Mouse (Mus musculus) forebrain, embryonic 13.5 days (tissue): ENCODE results near the gene Tcf7l1. TPM values are rescaled to one million over a fixed set of nuclear protein-coding genes. Genes with fewer than 3 reads are reported as not detected.
A peak's percentile ranks its signal among the peaks of the same experiment; 100 is the strongest.

Source experiments
- ATAC-seq: fragments of 200-750 bp; cut with Nextera tagmentation; 2 replicates; pipeline ENCODE4 v1.8.0; 2017
- H3K27ac ChIP-seq: fragments of 300-500 bp; sonication (generic); 2 replicates; pipeline ENCODE4 v1.5.1; 2015; ENCODE audit warnings: inconsistent platforms, mild to moderate bottlenecking, moderate library complexity
- H3K27me3 ChIP-seq: fragments of 300-500 bp; sonication (generic); 2 replicates; pipeline ENCODE4 v1.6.1; 2015; ENCODE audit warnings: mild to moderate bottlenecking, inconsistent platforms
- H3K36me3 ChIP-seq: fragments of 300-500 bp; sonication (generic); 2 replicates; pipeline ENCODE4 v1.6.1; 2015; ENCODE audit warnings: mild to moderate bottlenecking, inconsistent platforms; ENCODE audit not compliant: poor library complexity, severe bottlenecking
- H3K4me1 ChIP-seq: fragments of 300-500 bp; sonication (generic); 2 replicates; pipeline ENCODE4 v1.6.1; 2015; ENCODE audit warnings: inconsistent platforms
- H3K4me2 ChIP-seq: fragments of 300-500 bp; sonication (generic); 2 replicates; pipeline ENCODE4 v1.6.1; 2015; ENCODE audit warnings: inconsistent platforms, mild to moderate bottlenecking, moderate library complexity
- H3K4me3 ChIP-seq: fragments of 300-500 bp; sonication (generic); 2 replicates; pipeline ENCODE4 v1.5.1; 2015; ENCODE audit warnings: mild to moderate bottlenecking, inconsistent platforms
- H3K9ac ChIP-seq: fragments of 300-500 bp; sonication (generic); 2 replicates; pipeline ENCODE4 v1.6.1; 2015; ENCODE audit warnings: mild to moderate bottlenecking, inconsistent platforms
- H3K9me3 ChIP-seq: fragments of 300-500 bp; sonication (generic); replicated peaks from 2 replicates; pipeline ENCODE4 v1.6.1; 2016; ENCODE audit warnings: inconsistent platforms
- WGBS: fragments of 180-500 bp; shearing (Covaris S2); methylation state at CpG from one replicate; pipeline ENCODE4 v1.1.7; 2015; 5-methylcytosine and 5-hydroxymethylcytosine counted together
- polyA plus RNA-seq: library from polyadenylated mRNA; unstranded; fragments of >200 nt; fragmentation: Nextera tagmentation; extraction: Ambion mirVana; gene quantifications from 2 replicates; pipeline ENCODE4 v1.2.1, GENCODE M21; 2015

Gene Tcf7l1
- polyA plus RNA-seq, 1 experiment from 2014 or later = 13.8 TPM

DNA sequence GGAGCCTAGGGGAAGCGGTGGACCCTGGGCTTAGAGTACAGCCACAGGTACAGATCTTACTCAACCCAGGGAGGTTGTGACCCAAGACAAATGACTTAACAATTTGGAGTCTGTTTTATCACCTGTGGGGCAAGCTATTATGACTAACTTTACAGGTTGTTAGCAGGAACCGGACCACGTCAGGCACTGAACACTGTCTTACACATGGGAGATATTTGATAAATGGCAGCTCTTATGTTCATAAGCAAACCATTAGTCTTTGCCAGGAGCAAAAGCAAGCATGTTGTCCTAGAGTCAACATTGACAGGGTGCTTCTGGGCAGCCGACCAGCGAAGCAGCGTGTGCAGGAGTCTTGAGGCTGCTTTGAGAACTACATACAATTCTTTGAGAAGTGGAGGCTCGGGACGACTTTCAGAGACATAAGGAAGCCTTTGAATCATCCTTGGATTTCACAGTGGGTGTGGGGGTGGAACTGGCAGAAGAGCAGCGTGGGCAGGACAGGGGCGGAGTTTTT, 138.7 kb downstream of the Tcf7l1 start:
- peaks cover 31% of the 10 kb centered on the region for H3K4me1 ChIP-seq
- no peaks in the 10 kb centered on the region for H3K9me3 ChIP-seq
- ATAC-seq = no peak
- H3K4me2 ChIP-seq = no peak overlapping the region
- H3K27ac ChIP-seq = no peak overlapping the region
- H3K4me3 ChIP-seq = no peak overlapping the region
- 84% methylated on average over 10 of the region's 10 CpGs for WGBS
- H3K27me3 ChIP-seq = no peaks in the 10 kb centered on the region
- H3K9ac ChIP-seq = no peak overlapping the region
- H3K36me3 ChIP-seq = no peaks in the 10 kb centered on the region

DNA sequence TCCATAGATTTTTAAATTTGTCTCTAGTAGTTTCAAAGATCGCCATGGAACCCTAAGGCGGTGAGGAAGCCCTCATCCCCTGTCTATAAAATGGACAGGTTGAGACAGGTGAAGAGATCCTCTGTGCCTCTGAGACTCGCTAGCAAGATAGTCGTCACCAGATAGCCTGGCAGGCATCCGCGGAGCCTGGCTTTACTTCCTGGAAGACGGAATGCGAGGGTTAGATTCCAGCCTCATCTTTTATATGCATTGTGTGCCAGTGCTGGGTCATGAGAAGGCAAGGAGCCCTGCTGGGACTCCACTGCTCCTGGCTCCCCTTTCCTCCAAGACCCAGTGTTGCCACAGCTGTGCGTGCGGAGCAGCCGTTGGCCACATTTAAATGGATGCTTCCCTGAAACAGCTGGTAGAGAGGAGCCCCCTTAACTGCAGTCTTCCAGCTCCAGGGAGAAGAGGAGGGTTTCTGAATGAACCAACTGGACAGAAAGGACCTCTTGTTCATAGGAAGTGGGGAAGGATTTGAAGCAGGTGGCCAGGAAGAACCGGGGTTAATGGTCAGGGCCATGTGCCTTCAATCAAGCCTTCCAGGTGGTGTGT, 141.0 kb downstream of the Tcf7l1 start:
- WGBS = 63% methylated on average over 12 of the region's 12 CpGs
- Histone ChIP-seq H3K36me3 (no peaks in the 10 kb centered on the region), H3K27ac (no peak overlapping the region), H3K4me1 (peaks cover 20% of the 10 kb centered on the region), H3K9me3 (no peaks in the 10 kb centered on the region), H3K27me3 (no peaks in the 10 kb centered on the region), H3K9ac (no peak overlapping the region), H3K4me2 (no peak overlapping the region), H3K4me3 (no peak overlapping the region)
- no peak for ATAC-seq

DNA sequence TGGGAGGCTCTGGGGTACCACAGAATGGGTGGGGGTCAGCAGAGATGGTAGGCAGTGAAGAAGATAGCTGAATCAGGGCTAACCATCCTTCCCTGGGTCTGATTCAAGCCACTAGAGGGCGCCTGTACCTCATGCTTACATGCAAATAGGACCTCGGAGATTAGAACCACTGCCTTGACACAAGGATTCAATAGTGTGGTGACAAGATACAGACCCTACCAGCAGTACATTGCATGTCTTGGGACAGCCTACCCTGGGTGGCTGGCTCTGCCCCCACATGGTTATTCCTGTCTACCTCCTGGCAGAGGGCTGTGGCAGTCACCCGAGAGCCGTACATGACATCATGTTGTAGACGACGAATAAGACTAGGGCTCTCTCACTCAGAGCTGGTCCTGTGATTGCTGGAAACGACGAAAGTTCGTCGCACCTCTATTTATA, 141.7 kb downstream of the Tcf7l1 start:
- Histone ChIP-seq H3K9me3 (no peaks in the 10 kb centered on the region), H3K4me2 (no peak overlapping the region), H3K27ac (no peak overlapping the region), H3K4me3 (no peak overlapping the region), H3K36me3 (no peaks in the 10 kb centered on the region), H3K9ac (no peak overlapping the region), H3K27me3 (no peaks in the 10 kb centered on the region), H3K4me1 (peaks cover 22% of the 10 kb centered on the region)
- peak; percentile 64 for ATAC-seq
- 55% methylated on average over 10 of the region's 10 CpGs for WGBS

GRCm38 (mm10) chr6:72645364-72645763, 143.7 kb downstream of the Tcf7l1 start:
- peak; percentile 92 for ATAC-seq
- Histone ChIP-seq H3K36me3 (no peaks in the 10 kb centered on the region), H3K4me1 (peaks cover 18% of the 10 kb centered on the region), H3K4me2 (no peak overlapping the region), H3K27me3 (no peaks in the 10 kb centered on the region), H3K9me3 (no peaks in the 10 kb centered on the region), H3K9ac (no peak overlapping the region), H3K4me3 (no peak overlapping the region), H3K27ac (no peak overlapping the region)
- 25% methylated on average over 7 of the region's 7 CpGs for WGBS

DNA sequence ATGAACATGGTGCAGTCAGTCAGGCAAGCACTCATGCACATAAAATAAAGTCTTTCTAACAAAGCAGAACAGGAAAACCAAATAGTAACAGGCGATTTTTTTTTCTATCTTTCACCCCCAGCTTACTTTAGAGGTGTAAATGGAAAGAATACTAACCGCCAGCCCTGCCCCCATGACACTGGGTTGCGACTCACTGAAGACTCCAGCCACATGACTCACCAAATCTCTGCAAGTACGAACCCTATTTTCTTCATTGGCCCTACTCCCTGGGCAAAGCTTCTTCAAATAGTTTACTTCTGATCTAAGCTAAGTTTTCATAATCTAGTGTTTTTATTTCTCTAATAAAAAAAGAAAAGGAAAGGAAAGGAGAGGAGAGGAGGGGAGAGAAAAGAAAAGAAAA, 144.5 kb downstream of the Tcf7l1 start:
- no peak for ATAC-seq
- Histone ChIP-seq H3K4me2 (no peak overlapping the region), H3K4me1 (peaks cover 18% of the 10 kb centered on the region), H3K9me3 (no peaks in the 10 kb centered on the region), H3K9ac (no peak overlapping the region), H3K4me3 (no peak overlapping the region), H3K27me3 (no peaks in the 10 kb centered on the region), H3K27ac (no peak overlapping the region), H3K36me3 (no peaks in the 10 kb centered on the region)
- WGBS = 54% methylated on average over 4 of the region's 4 CpGs

DNA sequence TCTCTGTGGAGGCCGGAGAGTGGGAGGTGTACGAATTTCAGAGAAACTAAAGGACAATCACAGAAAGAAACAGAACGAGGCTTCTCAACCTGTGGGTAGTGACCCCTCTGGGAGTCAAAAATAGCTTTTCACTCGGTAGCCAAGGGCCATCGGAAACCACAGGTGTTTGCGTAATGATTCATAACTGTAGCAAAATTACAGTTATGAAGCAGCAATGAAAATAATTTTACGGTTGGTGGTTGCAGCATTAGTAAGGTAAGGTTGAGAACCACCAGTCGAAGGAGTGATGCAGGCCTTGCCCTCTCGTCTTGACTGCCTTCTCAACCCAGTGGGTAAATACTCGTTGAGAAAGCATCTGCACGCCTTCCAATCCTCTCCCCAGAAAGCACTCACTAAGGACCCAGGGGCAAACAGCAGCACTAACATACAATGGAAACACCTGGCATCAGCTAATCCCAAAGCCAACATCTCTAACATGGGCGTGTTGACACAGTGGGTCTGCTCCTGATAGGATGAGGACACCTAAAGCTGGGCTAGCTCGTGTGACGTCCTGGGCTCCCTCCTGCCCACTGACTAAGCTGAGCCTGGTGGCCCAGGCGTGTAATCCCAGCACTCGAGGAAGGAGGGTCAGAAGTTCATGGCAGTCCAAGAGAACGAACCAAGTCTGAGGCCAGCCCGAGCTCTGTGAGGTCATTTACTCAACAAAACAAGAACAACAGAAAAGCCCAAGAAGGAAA, 147.7 kb downstream of the Tcf7l1 start:
- Histone ChIP-seq H3K4me2 (no peak overlapping the region), H3K27ac (no peak overlapping the region), H3K9ac (no peak overlapping the region), H3K4me1 (peaks cover 11% of the 10 kb centered on the region; the same call in 1 of the 2 replicates), H3K36me3 (no peaks in the 10 kb centered on the region), H3K4me3 (no peak overlapping the region), H3K27me3 (no peaks in the 10 kb centered on the region), H3K9me3 (no peaks in the 10 kb centered on the region)
- ATAC-seq = no peak
- 84% methylated on average over 18 of the region's 18 CpGs for WGBS

DNA sequence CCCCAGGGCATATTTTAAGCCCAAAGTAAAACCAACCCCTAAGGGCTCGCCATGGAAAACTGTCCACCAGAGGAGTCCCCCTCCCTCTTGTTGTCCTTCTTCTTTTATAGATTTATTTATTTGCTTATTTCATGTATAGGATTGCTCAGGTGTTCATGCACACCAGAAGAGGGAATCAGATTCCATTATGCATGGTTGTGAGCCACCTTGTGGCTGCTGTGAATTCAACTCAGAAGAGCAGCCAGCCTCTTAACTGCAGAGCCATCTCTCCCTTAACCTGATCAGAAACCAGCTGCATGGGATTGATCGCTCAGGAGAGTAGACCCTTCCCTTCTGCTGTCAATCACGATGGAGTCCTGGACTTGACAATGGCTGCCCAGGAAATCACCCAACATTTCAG, 152.1 kb downstream of the Tcf7l1 start:
- H3K4me2 ChIP-seq = no peak overlapping the region
- H3K4me1 ChIP-seq = no peaks in the 10 kb centered on the region
- H3K27me3 ChIP-seq = no peaks in the 10 kb centered on the region
- ATAC-seq = no peak
- no peak overlapping the region for H3K4me3 ChIP-seq
- 88% methylated on average over 3 of the region's 3 CpGs for WGBS
- H3K9ac ChIP-seq = no peak overlapping the region
- H3K36me3 ChIP-seq = peaks cover 15% of the 10 kb centered on the region; the same call in 1 of the 2 replicates
- H3K27ac ChIP-seq = no peak overlapping the region
- H3K9me3 ChIP-seq = no peaks in the 10 kb centered on the region

DNA sequence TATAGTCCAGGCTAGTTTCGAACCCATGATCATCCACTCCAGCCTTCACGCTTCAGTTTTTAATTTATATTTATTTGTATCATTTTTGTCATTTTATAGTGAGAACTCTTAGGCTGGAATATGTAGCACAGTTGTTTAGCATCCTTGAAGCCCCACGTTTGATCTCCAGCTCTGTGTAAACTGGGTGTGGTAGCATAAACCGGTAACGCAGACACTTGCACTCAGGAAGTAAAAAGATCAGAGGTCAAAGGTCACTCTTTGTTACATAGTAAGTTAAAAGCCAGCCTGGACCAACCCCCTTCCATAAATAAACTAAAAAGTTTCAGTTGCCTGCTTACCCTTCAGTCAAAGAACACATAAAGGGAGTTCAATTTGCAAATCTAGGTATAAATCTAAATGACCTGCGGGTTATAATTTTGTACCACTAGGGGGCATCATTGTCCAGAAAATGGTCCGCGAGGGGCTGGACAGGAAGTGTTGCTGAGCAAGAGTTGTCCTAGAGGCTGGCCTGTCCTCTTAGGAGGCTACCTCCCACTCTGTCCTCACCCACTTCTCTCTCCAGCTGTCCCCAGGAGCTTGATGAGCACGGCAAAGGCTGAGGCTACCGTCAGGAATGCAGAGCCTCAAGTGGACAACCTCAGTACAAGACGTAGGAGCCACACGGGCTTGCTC, 153.2 kb downstream of the Tcf7l1 start:
- no peak overlapping the region for H3K4me2 ChIP-seq
- no peak overlapping the region for H3K4me3 ChIP-seq
- H3K9ac ChIP-seq = no peak overlapping the region
- 53% methylated on average over 12 of the region's 12 CpGs for WGBS
- H3K27ac ChIP-seq = no peak overlapping the region
- no peaks in the 10 kb centered on the region for H3K4me1 ChIP-seq
- peaks cover 24% of the 10 kb centered on the region; the same call in 1 of the 2 replicates for H3K36me3 ChIP-seq
- no peaks in the 10 kb centered on the region for H3K9me3 ChIP-seq
- peak; percentile 70 for ATAC-seq
- no peaks in the 10 kb centered on the region for H3K27me3 ChIP-seq

GRCm38 (mm10) chr6:72634311-72634710, 154.7 kb downstream of the Tcf7l1 start:
- Histone ChIP-seq H3K4me2 (no peak overlapping the region), H3K36me3 (peaks cover 37% of the 10 kb centered on the region; the same call in 1 of the 2 replicates), H3K27ac (no peak overlapping the region), H3K9ac (no peak overlapping the region), H3K4me1 (no peaks in the 10 kb centered on the region), H3K9me3 (no peaks in the 10 kb centered on the region), H3K4me3 (no peak overlapping the region), H3K27me3 (no peaks in the 10 kb centered on the region)
- ATAC-seq = no peak
- 88% methylated on average over 10 of the region's 10 CpGs for WGBS

GRCm38 (mm10) chr6:72631700-72632099, 157.4 kb downstream of the Tcf7l1 start:
- no peak overlapping the region for H3K4me2 ChIP-seq
- WGBS = 83% methylated on average over 6 of the region's 6 CpGs
- no peak for ATAC-seq

GRCm38 (mm10) chr6:72630961-72631360, 158.1 kb downstream of the Tcf7l1 start:
- H3K4me3 ChIP-seq = no peak overlapping the region
- no peaks in the 10 kb centered on the region for H3K4me1 ChIP-seq
- 93% methylated on average over 14 of the region's 14 CpGs for WGBS
- no peak overlapping the region for H3K9ac ChIP-seq
- peaks cover 59% of the 10 kb centered on the region; the same call in 1 of the 2 replicates for H3K36me3 ChIP-seq
- H3K27ac ChIP-seq = no peak overlapping the region
- no peak for ATAC-seq
- no peaks in the 10 kb centered on the region for H3K9me3 ChIP-seq
- no peak overlapping the region for H3K4me2 ChIP-seq
- no peaks in the 10 kb centered on the region for H3K27me3 ChIP-seq

More at GRCm38 (mm10) chr6:72631700-72632099, 157.4 kb downstream of the Tcf7l1 start:
- H3K27me3 ChIP-seq = no peaks in the 10 kb centered on the region
- H3K36me3 ChIP-seq = peaks cover 55% of the 10 kb centered on the region; the same call in 1 of the 2 replicates
- no peaks in the 10 kb centered on the region for H3K4me1 ChIP-seq
- no peaks in the 10 kb centered on the region for H3K9me3 ChIP-seq
- H3K9ac ChIP-seq = no peak overlapping the region
- no peak overlapping the region for H3K4me3 ChIP-seq
- H3K27ac ChIP-seq = no peak overlapping the region

DNA sequence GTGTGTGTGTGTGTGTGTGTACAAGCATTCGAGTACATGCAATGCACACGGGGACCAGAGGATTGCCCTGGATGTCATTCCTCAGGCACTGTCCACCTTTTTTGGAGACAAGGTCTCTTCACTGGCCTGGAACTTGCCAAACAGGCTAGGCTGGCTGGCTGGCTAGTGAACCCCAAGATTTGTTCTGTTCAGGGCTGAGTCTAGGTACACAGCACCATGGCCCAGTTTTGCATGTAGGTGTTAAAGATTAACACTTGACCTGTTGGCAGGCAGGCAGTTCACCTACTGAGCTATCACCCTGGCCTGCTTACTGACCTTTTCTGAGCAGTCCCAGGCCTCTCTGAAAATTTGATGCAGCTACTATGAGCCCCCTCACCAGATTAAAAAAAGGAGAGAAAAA, 158.7 kb downstream of the Tcf7l1 start:
- ATAC-seq = no peak
- Histone ChIP-seq H3K4me1 (no peaks in the 10 kb centered on the region), H3K9ac (no peak overlapping the region)

More for the DNA sequence above, 158.7 kb downstream of the Tcf7l1 start:
- Histone ChIP-seq H3K36me3 (peaks cover 59% of the 10 kb centered on the region; the same call in 1 of the 2 replicates), H3K27me3 (no peaks in the 10 kb centered on the region), H3K9me3 (no peaks in the 10 kb centered on the region), H3K4me3 (no peak overlapping the region), H3K4me2 (no peak overlapping the region), H3K27ac (no peak overlapping the region)
- WGBS = 91% methylated on average over 2 of the region's 2 CpGs
